Mouse (Mus musculus) heart, postnatal 0 days (tissue): ENCODE results near the gene Pyroxd1. TPM values are rescaled to one million over a fixed set of nuclear protein-coding genes. Genes with fewer than 3 reads are reported as not detected.
"Not testable (repeated sequence)": the region's sequence is repeated elsewhere in the genome, so short reads cannot be mapped to it uniquely, and the experiment has no call there.

Experiments used
- ATAC-seq: fragments of 200-750 bp; cut with Nextera tagmentation; 2 replicates; pipeline ENCODE4 v1.8.0; 2017; ENCODE audit warnings: low read depth, moderate number of reproducible peaks, moderate library complexity; ENCODE audit not compliant: insufficient read depth
- DNase-seq: peaks from one replicate; pipeline ENCODE4 v3.0.0-alpha.2; 2016; ENCODE audit warnings: low spot score
- H3K27ac ChIP-seq: fragments of 300-500 bp; sonication (generic); 2 replicates; pipeline ENCODE4 v1.5.1; 2014; ENCODE audit warnings: low read depth, mild to moderate bottlenecking
- H3K27me3 ChIP-seq: fragments of 300-500 bp; sonication (generic); 2 replicates; pipeline ENCODE4 v1.6.1; 2014; ENCODE audit warnings: low read length, mixed read lengths; ENCODE audit not compliant: control insufficient read depth, insufficient read depth
- H3K36me3 ChIP-seq: fragments of 300-500 bp; sonication (generic); replicated peaks from 2 replicates; pipeline ENCODE4 v1.6.1; 2014; ENCODE audit warnings: low read length, mixed read lengths; ENCODE audit not compliant: control insufficient read depth, insufficient read depth
- H3K4me1 ChIP-seq: fragments of 300-500 bp; sonication (generic); 2 replicates; pipeline ENCODE4 v1.6.1; 2014; ENCODE audit warnings: antibody characterized with exemption; ENCODE audit not compliant: control insufficient read depth, insufficient read depth
- H3K4me2 ChIP-seq: fragments of 300-500 bp; sonication (generic); 2 replicates; pipeline ENCODE4 v1.6.1; 2014; ENCODE audit warnings: low read depth, mild to moderate bottlenecking, low read length, moderate library complexity
- H3K4me3 ChIP-seq: fragments of 300-500 bp; sonication (generic); 2 replicates; pipeline ENCODE4 v1.5.1; 2014; ENCODE audit warnings: low read depth, low read length
- H3K9ac ChIP-seq: fragments of 300-500 bp; sonication (generic); replicated peaks from 2 replicates; pipeline ENCODE4 v1.6.1; 2014; ENCODE audit warnings: low read depth, low read length, mixed read lengths
- H3K9me3 ChIP-seq: fragments of 300-500 bp; sonication (generic); replicated peaks from 2 replicates; pipeline ENCODE4 v1.6.1; 2016; ENCODE audit warnings: low read length; ENCODE audit not compliant: control insufficient read depth
- CTCF ChIP-seq: IDR thresholded peaks from 2 replicates; pipeline ENCODE4 v1.5.1; 2016; ENCODE audit warnings: antibody characterized with exemption, control low read depth, low read depth
- EP300 ChIP-seq: IDR thresholded peaks from 2 replicates; pipeline ENCODE4 v1.6.1; 2016; ENCODE audit warnings: antibody characterized with exemption, low read depth
- WGBS: fragments of 180-500 bp; shearing (Covaris S2); extraction: QIAGEN DNeasy Blood & Tissue Kit; methylation state at CpG from one replicate; pipeline ENCODE4 v1.1.7; 2014; 5-methylcytosine and 5-hydroxymethylcytosine counted together
- polyA plus RNA-seq: library from polyadenylated mRNA; unstranded; fragments of >200 nt; fragmentation: Nextera tagmentation; extraction: Ambion mirVana; gene quantifications from 2 replicates; pipeline ENCODE4 v1.2.1, GENCODE M21; 2015
- total RNA-seq: library from RNA; depleted of rRNA; stranded (reverse); fragments of >200 nt; gene quantifications from 2 replicates; pipeline ENCODE4 v1.2.3, GENCODE M21; 2014; ENCODE audit warnings: low replicate concordance

Gene Pyroxd1
- total and polyA plus RNA-seq, 2 experiments from 2014 or later: 6.1 to 14.8 TPM

GRCm38 (mm10) chr6:142346181-142347110, 992 bp downstream of the Pyroxd1 start:
- Histone ChIP-seq H3K27ac (no peak overlapping the region; the same call in 1 of the 2 replicates), H3K4me3 (peak overlapping the region; percentile 68), H3K36me3 (peaks cover 27% of the 10 kb centered on the region), H3K4me2 (peak overlapping the region; percentile 70), H3K9me3 (no peaks in the 10 kb centered on the region), H3K4me1 (no peaks in the 10 kb centered on the region), H3K27me3 (no peaks in the 10 kb centered on the region), H3K9ac (peak overlapping the region; percentile 42)
- WGBS: 40% methylated on average over 12 of the region's 12 CpGs
- ATAC-seq (no peak), DNase-seq (no peak)
- TF ChIP-seq EP300 (no peak), CTCF (no peak)

DNA sequence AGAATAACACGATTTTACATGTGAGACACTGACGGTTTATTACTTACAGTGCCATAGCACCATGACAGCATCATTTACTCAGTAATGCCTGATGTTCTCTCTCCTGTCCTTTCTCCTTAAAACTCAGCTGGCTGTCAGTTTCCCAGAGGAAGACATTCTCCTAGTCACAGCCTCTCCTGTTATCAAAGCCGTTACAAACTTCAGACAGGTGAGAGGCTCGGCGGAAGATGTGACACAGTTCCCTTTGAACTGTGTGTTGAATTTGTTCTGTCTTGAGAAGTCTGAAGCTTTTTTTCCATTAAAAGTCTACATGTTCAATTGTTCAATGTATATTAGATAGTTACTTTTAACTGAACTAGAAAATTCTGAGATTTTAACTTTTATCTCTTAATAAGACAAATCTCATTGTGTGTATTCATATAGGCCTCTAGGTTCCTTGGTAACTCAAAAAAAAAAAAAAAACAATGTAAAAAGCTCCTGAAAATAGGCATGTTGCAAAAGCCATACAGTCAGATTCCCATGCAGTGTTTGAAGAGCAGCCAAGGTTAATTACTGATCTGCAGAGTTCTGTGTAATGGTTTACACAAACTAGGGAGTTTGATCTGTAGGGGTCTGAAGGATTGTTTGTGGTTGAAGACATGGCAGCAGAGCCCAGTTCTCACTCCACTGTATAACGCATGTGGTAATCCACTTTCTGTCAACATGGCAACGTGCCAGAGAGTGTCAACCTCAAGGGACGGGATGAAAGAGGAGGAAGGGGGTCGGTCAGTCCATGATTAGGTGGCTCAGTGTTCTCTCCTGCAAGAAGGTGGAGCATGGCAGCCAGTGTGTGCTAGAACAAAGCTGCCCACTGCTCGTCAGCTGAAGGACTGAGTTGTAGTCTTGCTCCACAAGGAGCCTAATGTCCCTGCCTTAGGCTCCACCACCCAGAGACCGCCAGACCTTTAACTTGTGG, 2.3 kb downstream of the Pyroxd1 start:
- no peaks in the 10 kb centered on the region for H3K9me3 ChIP-seq
- no peaks in the 10 kb centered on the region for H3K4me1 ChIP-seq
- WGBS: 65% methylated on average over 11 of the region's 11 CpGs
- no peaks in the 10 kb centered on the region for H3K27me3 ChIP-seq
- no peak for DNase-seq
- peaks cover 38% of the 10 kb centered on the region for H3K36me3 ChIP-seq
- no peak overlapping the region for H3K4me3 ChIP-seq
- no peak overlapping the region for H3K9ac ChIP-seq
- ATAC-seq: no peak
- H3K4me2 ChIP-seq: no peak overlapping the region
- no peak for TF ChIP-seq EP300
- no peak for TF ChIP-seq CTCF
- no peak overlapping the region for H3K27ac ChIP-seq

GRCm38 (mm10) chr6:142352099-142352498, 6.6 kb downstream of the Pyroxd1 start:
- H3K27me3 ChIP-seq, H3K9me3 ChIP-seq, ATAC-seq, H3K4me2 ChIP-seq, DNase-seq, H3K4me1 ChIP-seq, H3K9ac ChIP-seq, H3K4me3 ChIP-seq, H3K27ac ChIP-seq: not testable (repeated sequence)
- WGBS: 81% methylated on average over 3 of the region's 3 CpGs
- H3K36me3 ChIP-seq: peaks cover 62% of the 10 kb centered on the region

DNA sequence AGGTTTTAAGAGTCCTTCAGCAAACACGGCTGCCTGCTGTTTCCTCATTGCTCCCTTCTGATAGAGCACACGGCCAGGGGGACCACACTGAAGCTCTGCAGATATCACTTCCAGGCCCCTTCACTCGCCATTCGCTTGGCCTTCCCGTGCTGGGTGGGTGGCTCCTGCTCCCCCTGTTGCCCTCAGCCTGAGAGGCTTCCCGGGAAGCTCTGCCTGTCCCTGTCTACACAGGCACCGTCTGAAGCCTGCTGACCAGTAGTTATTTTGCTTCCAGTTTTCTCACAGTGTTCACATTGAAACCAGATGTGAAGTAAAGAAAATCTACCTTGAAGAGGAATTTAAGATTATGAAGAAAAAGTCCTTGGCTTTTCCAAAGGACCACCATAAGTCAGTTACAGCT, 11.7 kb downstream of the Pyroxd1 start:
- peaks cover 77% of the 10 kb centered on the region for H3K36me3 ChIP-seq
- no peak for TF ChIP-seq EP300
- no peak for TF ChIP-seq CTCF

GRCm38 (mm10) chr6:142362036-142362435, 16.6 kb downstream of the Pyroxd1 start:
- no peak overlapping the region for H3K4me3 ChIP-seq
- TF ChIP-seq EP300 (no peak), CTCF (no peak)
- ATAC-seq (no peak), DNase-seq (no peak)
- no peaks in the 10 kb centered on the region for H3K27me3 ChIP-seq
- no peaks in the 10 kb centered on the region for H3K4me1 ChIP-seq
- no peak overlapping the region for H3K4me2 ChIP-seq
- WGBS: 87% methylated on average over 6 of the region's 6 CpGs
- no peak overlapping the region for H3K9ac ChIP-seq
- no peaks in the 10 kb centered on the region for H3K9me3 ChIP-seq
- H3K27ac ChIP-seq: no peak overlapping the region
- peaks cover 84% of the 10 kb centered on the region for H3K36me3 ChIP-seq

More for the DNA sequence above, 11.7 kb downstream of the Pyroxd1 start:
- Histone ChIP-seq H3K27me3 (no peaks in the 10 kb centered on the region), H3K27ac (no peak overlapping the region), H3K9me3 (no peaks in the 10 kb centered on the region), H3K9ac (no peak overlapping the region), H3K4me3 (no peak overlapping the region), H3K4me1 (no peaks in the 10 kb centered on the region), H3K4me2 (no peak overlapping the region)
- WGBS: 67% methylated on average over 7 of the region's 7 CpGs
- no peak for DNase-seq
- no peak for ATAC-seq
